Mouse (Mus musculus): ENCODE results near the gene Cnga1.

DNA sequence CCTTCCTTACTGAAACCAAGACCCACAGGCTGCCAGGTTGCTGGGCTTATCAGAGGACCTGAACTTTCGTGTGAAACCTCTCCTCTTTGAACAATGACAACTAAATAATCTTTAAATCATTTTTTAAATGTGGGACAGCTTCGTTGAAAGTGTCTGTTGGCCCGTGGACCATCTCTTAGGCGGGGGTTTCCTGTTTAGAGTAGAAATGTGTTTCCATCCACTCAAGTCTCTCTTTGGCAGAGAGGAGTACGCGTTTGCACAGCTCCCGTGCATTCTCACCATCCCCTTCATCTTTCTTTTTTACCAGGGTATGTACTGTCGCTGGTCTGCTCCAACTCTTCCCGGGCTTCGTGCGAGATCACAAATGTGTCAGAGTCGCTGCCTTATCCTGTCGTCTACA, 14.3 kb upstream of the Cnga1 start:
- TF ChIP-seq CTCF (IDR thresholded peaks at IDR 0.05; ENCODE audit: low read depth, low read length) (no peak), POLR2A (IDR thresholded peaks at IDR 0.05; ENCODE audit: borderline replicate concordance, low read depth, low read length) (no peak)
